Mouse (Mus musculus) CD4-positive, CD25-positive, alpha-beta regulatory T cell, adult 2 months (primary cell): ENCODE results near the gene Ocln.
"Not testable (repeated sequence)": the region's sequence is repeated elsewhere in the genome, so short reads cannot be mapped to it uniquely, and the experiment has no call there.

Experiments
- DNase-seq: peaks from one replicate; pipeline ENCODE4 v3.0.0-alpha.2; 2012; ENCODE audit warnings: low read depth, low spot score

The Ocln gene

DNA sequence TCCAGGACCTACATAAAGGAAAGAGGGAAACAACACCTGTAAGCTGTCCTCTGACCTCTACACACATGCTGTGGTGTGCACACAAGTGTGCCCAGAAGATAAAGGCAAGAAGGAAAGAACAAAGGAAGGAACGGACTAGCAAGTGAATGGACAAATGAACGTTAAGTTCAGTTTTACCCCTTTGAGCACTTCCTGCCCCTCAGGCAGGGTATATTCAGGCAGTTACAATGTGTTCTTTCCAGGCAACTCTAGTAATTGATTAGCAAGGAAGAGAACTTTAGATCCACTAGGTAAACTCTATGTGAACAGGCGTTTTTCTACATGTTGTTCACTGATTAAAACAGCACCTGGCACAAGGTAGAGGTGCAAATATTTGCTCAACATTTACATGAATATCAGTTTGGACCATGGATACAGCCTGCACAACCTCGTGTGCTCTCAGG, 8.3 kb downstream of the Ocln start:
- DNase-seq, result no peak

DNA sequence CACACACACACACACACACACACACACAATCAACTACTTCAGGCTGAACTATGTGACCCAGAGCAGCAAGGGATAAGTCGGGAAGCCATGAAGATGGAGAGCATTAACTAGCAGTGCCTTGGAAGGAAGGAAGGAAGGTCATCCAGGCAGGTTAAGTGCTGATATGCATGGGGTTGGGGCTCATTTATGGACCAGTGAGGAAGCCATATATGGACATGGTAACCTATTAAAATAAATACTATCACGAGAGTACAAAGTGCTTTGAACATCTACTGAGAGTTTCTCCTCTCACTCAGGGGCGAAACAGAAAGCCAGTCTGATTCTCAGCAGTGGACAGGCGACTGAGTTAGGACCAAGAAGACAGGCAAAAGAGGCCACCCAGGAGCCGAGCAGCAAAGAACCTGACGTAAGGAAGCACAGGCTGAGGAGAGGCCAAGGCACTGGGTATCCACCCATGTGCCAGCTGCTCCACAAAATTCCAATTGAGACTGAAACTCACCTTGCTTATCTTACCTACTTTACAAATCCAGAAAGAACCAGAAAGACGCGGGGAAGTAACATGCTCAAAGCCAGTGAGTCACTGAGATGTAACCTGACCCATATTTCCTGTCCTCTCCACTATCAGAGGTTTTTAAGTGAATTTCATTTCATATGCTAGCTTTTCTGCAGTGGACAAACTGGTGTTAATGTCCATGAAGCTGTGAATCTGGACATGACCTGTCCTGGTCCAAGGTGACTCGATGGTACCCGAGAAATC, 9.3 kb downstream of the Ocln start:
- DNase-seq, result no peak

DNA sequence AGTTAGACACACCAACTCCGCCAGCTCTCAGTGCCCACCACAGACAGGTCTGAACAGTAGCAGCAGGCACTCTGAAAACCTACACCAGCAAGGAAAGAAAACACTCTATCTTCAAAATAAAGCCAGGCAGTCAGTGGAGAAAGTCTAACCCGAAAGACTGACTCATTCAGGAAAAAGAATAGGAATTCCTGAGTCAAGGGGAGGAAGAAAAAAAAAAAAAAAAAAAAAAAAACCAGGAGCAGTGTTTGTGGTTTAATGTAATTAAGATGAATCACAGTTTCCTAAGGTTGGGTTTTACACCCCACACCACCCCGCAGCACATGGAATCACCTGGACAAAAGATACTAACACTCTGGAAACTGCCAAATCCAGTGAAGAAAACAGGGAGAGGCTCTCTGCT, 16.4 kb downstream of the Ocln start:
- no peak for DNase-seq

DNA sequence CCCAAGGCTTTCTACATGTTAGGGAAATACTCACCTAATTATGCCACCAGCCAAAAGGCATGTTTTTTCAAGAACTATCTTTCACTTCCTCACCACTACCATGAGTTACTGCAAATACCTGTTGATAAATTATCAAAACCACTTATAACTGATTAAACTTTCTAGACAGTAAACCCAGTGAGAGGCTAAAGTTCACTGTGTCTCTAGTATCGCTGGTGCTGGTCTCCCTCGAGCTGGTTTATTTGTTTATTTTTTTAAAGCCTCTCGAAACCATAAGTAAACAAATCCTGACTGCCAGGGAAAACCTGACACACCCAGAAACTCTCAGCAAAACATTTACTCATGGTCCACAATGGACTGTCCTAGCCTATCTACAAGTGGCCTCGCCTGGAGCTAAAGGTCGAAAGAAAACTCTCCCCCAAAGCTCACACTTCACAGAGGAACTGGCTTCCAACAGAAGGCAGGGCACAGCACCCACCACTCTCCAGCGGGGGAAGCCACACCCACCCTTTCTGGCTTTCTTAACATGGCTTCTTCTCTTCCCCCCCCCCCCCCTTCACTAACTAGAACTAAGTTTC, 19.6 kb downstream of the Ocln start:
- DNase-seq, result no peak

DNA sequence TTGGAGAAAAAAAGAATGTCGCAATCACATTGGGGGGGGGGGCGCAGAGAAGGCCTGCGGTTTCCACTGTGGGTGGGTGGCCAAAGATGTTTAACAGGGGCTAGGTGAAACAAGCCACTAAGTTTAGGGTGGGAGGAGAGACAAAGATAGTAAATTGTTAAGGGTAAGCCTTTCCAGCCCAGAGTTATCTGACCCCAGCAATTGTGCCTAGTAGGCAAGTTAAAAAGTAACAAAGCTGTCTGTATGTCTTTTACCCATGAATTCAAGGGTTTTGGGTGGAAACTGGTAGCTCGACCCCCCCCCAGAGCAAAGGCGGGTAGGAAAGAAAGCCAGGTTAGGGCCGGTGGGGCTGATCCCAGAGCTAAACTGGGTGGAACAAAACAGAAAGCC, 25.9 kb downstream of the Ocln start:
- no peak for DNase-seq

DNA sequence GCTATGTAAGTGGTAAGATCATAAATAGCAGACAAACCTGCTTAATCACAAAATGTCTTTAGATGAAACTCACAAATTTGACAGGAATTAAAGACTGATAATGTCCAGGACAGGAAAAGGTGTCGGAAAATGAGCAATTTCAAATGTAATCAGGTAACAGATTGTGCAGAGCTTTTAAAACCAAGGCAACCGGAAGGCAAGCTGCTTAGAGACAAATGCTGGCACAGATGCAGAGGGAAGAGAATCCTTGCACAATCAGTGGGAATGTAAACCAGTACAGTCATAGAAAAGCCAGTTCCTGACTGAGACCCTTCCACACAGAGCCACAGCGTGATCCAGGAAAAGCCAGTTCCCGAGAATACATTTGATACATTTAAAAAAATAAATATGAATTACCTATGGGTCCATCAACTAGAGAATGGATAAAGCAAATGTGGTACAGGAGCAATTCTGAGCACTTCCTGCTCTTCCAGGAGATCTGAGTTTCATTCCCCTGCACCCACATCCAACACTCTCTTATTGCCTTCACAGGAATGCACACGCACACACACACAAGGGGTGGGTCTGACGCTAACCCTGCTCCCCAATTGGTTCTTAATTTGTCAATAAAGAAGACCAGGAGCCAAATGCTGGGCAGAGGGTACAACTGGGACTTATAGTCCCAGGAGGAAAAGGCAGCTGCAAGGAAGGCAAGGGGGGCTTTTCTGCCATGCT, 26.4 kb downstream of the Ocln start:
- no peak for DNase-seq

DNA sequence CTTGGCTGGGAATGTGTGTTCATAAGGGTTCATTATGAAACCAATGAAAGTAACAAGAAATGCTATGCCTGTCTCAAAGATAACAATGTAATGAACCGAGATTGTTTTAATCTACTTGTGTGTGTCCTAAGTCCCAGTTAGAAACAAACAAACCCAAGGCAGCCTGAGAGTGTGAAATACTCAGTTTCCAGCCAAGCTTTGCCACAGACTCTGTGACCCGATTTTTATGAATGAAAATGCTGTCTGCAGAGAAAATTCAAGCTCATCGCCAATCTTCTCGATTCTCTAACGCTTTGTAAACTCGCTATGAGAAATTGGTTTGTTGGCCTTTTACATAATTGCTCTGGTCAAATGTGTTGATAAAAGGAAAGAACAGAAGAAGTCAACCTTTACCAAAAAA, 27.6 kb downstream of the Ocln start:
- no peak for DNase-seq

DNA sequence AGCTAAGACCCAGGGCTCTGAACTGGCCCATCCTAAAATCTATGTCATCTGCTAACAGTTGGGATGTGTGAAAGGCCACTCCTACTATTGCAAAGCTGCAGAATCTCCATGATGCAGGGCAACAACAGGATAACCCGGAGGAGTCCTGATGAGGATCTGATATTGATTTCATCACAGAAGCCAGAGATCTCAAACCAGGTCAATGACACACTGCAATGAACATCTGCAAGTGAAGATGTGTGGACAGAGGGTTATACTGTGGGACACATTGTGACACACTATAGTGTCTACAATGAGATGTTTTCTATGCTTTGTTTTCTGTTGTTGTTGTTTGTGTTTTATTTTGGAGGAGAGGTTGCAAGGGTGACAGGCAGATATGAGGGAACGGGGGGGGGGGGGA, 28.8 kb downstream of the Ocln start:
- DNase-seq, result no peak

DNA sequence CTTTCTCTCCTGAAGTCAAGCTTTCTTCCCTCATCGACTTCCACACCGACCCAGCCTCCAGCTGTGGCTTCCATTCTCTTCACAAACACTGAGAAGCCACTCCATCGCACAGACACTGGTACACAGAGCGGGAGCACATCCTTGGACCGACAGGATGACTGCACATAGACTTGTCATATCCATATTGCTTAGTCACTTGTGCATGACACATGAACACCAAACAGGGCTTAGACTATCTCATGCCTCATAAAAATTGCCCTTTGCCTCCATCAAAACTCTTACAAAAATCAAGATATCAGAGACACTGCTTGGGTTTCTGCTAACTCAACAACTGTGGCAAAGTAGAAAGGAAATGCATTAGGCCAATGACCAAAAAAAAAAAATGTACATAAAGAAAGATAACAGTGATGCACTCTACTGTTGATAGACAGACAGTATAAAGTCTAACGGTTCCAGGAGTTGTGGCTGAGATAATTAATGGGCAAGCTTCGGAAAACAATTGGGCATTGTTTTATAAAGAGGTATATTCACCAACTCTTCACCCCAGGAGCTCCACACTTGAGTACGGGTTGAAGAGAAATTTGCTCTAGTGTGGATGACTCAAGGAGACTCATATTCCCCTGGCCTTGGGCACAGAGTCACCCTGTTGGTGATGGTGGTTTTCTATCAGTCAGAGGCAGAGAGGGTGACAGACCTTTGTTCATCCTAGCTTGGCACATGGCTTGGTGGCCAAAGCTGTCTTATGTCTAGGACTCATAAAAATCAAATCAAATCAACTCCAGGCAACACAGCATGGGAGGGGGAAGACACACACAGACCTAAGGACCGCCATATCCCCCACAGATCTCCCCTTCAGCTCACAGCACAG, 30.6 kb downstream of the Ocln start:
- no peak for DNase-seq

DNA sequence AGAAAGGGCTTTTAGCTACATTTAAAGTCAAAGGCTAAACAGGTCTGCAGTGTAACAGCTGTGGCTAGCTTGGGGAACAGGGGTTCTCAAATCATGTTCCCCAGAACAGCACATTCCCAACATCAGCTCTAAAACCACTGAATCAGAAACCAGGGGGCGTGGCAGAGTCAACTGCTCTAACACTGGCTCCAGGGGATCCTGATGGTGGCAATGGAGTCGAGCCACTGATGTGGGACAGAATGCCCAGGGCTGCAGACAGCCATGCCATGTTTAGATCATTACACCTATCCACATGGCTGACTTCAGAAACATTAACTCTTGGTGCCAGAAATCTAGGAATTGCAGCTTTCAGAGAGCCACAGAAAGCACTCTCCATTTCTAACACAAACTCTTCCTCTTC, 33.4 kb downstream of the Ocln start:
- no peak for DNase-seq

DNA sequence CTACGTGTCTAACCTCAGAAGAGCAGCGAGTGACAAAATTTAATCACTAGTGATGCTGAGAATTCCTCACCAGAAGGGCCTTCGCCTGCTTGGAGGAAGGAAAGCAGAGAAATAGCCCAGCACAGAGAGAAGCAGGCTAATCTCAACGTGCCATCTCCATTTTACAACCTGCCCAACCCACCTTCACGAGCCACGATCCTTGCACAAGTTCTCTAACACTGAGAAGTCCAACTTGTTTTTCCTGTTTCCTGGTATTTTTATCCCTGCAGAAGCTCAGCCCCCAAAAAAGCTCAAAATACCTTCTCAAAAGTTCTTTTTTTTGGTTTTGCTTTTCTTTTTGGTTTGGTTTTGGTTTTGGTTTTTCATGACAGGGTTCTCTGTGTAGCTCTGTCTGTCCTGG, 34.3 kb downstream of the Ocln start:
- no peak for DNase-seq

DNA sequence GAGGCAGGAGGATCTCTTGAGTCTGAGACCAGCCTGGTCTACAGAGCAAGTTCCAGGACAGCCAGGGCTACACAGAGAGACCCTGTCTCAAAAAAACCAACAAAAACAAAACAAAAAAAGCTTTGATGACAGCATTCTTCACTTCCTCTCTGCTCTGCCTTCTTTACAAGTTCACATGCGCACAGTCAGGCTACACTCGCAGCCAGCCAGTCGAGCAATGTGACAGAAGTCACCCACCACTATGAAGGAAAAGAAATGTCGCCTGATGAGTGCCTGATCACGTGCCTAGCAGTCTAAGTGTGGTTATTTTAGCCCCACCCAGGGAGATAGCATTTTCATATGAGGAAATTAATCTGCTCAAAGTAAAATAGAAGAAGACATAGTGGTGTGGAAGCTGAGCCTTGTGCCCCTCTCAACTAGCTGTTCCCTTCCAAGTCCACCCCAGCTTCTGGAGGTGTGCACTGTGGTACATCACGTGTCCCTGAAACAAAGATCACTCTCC, 34.8 kb downstream of the Ocln start:
- no peak for DNase-seq

DNA sequence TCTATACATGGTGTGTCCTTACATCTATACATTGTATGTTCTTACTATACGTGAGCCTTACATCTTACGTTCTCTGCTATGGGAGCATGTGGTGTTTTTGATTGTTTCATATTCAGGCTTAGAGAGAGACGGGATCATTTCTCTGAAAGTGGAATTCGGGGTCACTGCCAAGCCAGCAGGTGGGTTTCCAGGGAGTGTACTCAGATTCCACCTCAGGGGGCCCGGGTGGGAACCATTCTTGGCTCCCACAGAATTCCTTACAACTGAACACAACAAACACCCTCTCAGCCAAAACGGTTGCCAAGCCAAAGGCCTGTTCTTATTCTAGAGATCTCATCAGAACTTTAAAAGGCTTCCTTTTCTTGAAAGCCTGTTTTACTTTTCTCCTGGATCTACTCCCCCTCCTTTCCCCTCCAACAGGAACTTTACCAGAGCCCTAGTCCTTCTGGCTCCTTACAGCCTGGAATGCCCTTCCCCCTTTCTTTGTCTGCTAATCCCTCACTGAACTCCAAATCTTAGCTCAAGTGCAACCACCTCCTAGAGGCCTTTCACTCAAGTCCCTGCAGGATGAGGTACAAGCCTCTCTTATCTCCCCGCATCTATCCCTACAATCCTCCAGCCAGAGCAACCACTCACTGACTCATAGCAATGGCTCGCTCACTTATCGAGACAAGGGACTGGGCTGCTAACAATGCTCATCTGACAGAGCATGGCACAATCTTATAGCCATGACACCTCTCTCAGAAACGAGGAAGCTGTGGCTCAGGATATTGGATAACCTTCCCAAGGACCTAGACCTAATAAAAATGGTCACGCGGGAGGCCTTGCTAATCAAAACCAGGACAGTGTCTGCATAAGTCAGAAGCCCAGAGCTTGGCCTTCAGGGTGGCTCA, 36.1 kb downstream of the Ocln start:
- no peak for DNase-seq

DNA sequence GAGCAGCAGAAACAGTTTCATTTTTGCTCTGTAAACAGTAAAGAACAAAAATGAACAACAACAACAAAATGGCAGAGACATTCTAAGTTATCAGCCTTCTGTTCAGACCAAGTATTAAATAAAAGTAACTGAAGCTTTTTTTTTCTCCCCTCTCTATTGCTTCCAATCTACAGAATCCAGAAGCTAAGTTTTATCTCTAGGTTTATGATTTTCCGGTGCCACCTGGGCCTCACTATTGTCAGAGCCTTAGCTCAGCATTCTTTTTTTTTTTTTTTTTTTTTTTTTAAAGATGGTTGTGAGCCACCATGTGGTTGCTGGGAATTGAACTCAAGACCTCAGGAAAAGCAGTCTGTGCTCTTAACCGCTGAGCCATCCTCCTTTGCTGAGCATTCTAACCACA, 39.7 kb downstream of the Ocln start:
- no peak for DNase-seq

DNA sequence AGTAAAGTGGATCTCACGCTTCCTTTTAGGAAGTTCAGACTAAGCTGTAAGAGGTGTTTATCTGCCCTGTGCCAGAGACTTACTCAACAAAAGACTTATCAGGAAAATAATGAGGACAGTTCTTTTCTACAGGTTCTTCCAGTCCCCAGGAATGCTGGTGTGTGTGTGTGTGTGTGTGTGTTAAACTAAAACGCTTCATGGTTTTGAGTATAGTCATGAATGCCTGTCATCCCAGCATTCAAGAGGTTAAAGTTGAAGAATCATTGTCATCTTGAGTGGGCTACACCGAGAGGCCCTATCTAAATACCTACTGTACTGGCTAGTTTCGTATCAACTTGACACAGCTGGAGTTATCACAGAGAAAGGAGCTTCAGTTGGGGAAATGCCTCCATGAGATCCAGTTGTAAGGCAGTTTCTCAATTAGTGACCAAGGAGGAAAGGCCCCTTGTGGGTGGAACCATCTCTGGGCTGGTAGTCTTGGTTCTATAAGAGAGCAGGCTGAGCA, 40.6 kb downstream of the Ocln start:
- DNase-seq, result no peak

DNA sequence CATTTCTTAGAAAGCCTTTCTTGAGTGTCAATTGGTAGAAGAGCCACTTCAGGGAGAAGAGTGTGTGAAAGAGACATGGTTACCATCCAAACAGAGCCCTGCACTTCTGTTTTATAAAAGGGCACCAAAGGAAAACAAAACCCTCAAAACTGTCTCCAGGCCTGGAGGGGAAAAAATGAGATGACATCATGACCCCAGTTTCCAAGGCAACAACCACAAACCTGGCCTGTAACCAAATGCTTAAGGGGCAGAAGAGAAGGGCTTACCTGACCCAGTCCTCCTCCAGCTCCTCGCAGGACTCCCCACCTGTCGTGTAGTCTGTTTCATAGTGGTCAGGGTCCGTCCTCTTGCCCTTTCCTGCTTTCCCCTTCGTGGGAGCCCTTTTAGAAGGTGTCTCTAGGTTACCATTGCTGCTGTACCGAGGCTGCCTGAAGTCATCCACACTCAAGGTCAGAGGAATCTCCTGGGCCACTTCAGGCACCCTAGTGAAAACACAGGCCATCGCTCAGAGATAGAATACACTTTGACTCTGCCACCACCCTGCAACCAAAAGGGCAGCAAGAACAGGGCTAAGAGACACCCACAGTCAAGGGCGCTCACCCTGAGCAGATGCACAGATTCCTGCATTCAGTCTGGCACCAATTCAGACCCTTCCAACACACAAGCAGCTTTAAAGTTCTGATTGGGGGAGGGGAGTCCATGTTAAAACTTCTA, 41.2 kb downstream of the Ocln start:
- DNase-seq, result no peak

DNA sequence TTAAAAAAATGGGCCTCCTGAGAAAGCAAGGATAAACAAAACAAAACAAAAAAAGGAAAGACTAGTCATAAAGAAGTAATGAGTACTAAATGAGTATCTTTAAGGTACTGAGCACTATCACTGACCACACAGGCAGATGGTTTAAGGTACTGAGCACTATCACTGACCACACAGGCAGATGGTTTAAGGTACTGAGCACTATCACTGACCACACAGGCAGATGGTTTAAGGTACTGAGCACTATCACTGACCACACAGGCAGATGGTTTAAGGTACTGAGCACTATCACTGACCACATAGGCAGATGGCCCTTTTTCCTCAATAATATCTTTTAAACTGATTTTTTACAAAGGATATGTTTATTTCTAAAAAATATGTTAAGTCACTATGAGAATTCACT, 52.9 kb downstream of the Ocln start:
- DNase-seq, result not testable (repeated sequence)

DNA sequence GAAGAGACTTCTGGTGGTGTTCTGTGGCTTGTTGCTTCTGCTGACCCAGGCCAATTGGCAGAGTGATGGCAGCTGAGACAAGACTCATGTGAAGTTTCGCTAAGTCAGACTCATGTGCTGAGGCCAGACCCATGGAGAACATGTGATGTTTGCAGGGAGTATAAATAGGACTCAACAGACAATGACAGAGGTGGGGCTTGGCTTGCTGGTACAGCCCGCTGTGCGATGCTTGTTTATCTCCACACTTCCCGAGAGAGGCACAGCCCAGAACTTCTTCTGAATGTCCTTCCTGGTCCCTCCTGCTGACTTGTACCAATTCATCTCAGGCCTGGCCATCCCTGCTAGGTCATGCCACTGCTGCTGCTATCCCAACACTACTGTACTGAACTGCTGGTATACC, 57.2 kb downstream of the Ocln start:
- DNase-seq, result no peak

DNA sequence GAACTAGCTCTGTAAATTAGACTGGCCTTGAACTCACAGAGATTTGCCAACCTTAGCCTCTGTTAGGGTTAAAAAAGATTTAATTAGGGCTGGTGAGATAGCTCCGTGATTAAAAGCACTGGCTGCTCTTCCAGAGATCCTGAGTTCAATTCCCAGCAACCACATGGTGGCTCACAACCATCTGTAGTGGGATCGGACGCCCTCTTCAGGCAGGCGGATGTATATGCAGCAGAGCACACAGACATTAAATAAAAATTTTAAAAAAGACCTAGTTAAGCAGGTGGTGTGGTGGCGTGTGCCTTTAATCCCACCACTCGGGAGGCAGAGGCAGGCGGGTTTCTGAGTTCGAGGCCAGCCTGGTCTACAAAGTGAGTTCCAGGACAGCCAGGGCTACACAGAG, 58.1 kb downstream of the Ocln start:
- DNase-seq, result peak; percentile 48

DNA sequence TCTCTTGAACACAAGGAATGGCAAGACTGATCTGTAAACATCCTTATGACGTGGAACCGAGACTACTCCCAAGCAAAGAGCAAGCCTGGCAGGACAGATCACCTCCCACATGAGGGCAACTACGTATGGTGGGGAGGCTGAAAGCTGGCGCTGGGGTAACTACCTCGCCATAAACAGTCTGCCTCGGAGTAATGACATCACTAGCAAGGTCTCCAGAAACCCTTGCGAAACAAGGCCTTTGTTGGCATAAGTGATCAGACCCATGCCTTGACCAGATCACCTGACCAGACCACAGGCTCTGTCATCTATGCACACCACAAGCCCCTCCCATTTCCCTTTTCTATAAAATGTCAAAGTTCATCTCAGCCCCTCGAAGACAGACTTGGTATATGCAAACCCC, 59.2 kb downstream of the Ocln start:
- DNase-seq, result peak; percentile 20
